Mouse (Mus musculus) cerebellum, adult 2 months (tissue): ENCODE measurements around the gene Epm2aip1.

Source experiments
- CTCF ChIP-seq: fragments of 200-500 bp; IDR thresholded peaks from 2 replicates; pipeline ENCODE4 v1.5.1; 2011; ENCODE audit warnings: low read depth, mild to moderate bottlenecking, control low read depth, low read length, moderate library complexity, borderline replicate concordance; ENCODE audit not compliant: insufficient read depth
- POLR2A ChIP-seq: fragments of 200-500 bp; IDR thresholded peaks from 2 replicates; pipeline ENCODE4 v1.6.1; 2011; ENCODE audit warnings: low read length, control low read depth, borderline replicate concordance; ENCODE audit not compliant: insufficient read depth

DNA sequence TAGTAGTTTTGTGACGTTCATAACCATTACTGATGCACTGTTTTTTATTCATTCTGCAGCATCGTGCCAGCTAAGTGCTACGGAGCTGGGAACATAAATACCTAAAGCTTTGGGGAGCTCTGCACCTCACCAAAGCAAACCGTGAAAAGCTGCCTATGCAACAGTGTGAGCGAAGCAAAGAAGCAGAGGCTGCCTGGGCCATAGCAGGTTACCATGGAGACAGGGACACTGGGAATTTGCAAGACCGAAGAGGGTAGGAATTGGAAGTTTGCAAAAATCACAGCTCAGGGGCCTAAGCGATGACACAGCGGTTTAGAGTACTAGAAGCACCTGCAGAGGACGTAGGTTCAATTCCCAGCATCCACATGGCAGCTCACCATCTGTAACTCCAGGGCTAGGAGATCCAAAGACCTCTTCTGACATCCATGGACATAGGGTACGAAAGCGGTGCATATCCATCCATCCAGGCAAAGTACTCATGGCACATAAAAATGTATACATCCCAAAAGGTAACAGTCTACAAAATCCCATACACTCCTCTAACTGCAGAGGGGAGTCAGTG is 18.9 kb downstream of the Epm2aip1 start:
- no peak for TF ChIP-seq CTCF
- TF ChIP-seq POLR2A = no peak
